Mouse (Mus musculus) CH12.LX (cell line): ENCODE results near the gene Rbsn. TPM values are rescaled to one million over a fixed set of nuclear protein-coding genes. Genes with fewer than 3 reads are reported as not detected.

Experiments used
- DNase-seq: peaks from one replicate; pipeline ENCODE4 v3.0.0-alpha.2; 2013; ENCODE audit errors: extremely low read depth
- H3K27ac ChIP-seq: 2 replicates; pipeline ENCODE4 v1.5.1; 2012; ENCODE audit warnings: low read depth, mild to moderate bottlenecking, control low read depth, moderate library complexity; ENCODE audit not compliant: insufficient read depth
- H3K27me3 ChIP-seq: replicated peaks from 2 replicates; pipeline ENCODE3; 2012; ENCODE audit warnings: inconsistent platforms
- H3K36me3 ChIP-seq, 2 experiments: replicated peaks in 1 of 2; 2 replicates each; pipeline versions ENCODE3 to v1.6.1; 2012; ENCODE audit warnings: inconsistent platforms in 1 of 2, low read length in 1 of 2, mild to moderate bottlenecking in 1 of 2, mixed read lengths in 1 of 2, moderate library complexity in 1 of 2; ENCODE audit not compliant: control insufficient read depth in 1 of 2, insufficient read depth in 1 of 2
- H3K4me1 ChIP-seq, 2 experiments: 2 replicates each; pipeline ENCODE4 v1.6.1; 2012; ENCODE audit warnings: inconsistent platforms in 1 of 2, moderate library complexity in 1 of 2; ENCODE audit not compliant: insufficient read depth in 2 of 2, control insufficient read depth in 1 of 2
- H3K4me2 ChIP-seq: 2 replicates; pipeline ENCODE4 v1.6.1; 2012; ENCODE audit warnings: low read depth, mild to moderate bottlenecking, control low read depth; ENCODE audit not compliant: poor library complexity, insufficient read depth, severe bottlenecking
- H3K4me3 ChIP-seq, 3 experiments: fragments of 150-350 bp in 1 of 3; sonication (generic) in 1 of 3; replicated peaks in 1 of 3; 2 replicates each; pipeline versions ENCODE3 to v1.5.1; 2011 to 2012; ENCODE audit warnings: low read depth in 2 of 3, low read length in 2 of 3, mild to moderate bottlenecking in 2 of 3, moderate library complexity in 2 of 3, control low read depth in 1 of 3, improper control_type of control experiment in 1 of 3, inconsistent platforms in 1 of 3, mixed read lengths in 1 of 3; ENCODE audit not compliant: poor library complexity in 1 of 3
- H3K79me2 ChIP-seq: replicated peaks from 2 replicates; pipeline ENCODE4 v1.6.1; 2012; ENCODE audit warnings: mild to moderate bottlenecking, moderate library complexity; ENCODE audit not compliant: control insufficient read depth, poor library complexity, insufficient read depth, severe bottlenecking; ENCODE audit errors: extremely low read depth
- H3K9ac ChIP-seq: 2 replicates; pipeline ENCODE4 v1.6.1; 2012; ENCODE audit warnings: low read depth, mild to moderate bottlenecking, control low read depth, moderate library complexity; ENCODE audit not compliant: insufficient read depth
- H3K9me3 ChIP-seq: replicated peaks from 2 replicates; pipeline ENCODE3; 2012; ENCODE audit warnings: low read length, inconsistent platforms, mixed read lengths
- CHD1 ChIP-seq: IDR thresholded peaks from 2 replicates; pipeline ENCODE4 v1.6.1; 2012; ENCODE audit warnings: low read depth, low read length, improper control_type of control experiment, inconsistent platforms
- CHD2 ChIP-seq: IDR thresholded peaks from 2 replicates; pipeline ENCODE4 v1.6.1; 2011; ENCODE audit warnings: low read length, improper control_type of control experiment
- E2F4 ChIP-seq: IDR thresholded peaks from 2 replicates; pipeline ENCODE4 v1.6.1; 2011; ENCODE audit warnings: low read depth, low read length, improper control_type of control experiment; ENCODE audit not compliant: insufficient replicate concordance
- ELF1 ChIP-seq: IDR thresholded peaks from 2 replicates; pipeline ENCODE4 v1.6.1; 2014; ENCODE audit warnings: low read depth, mild to moderate bottlenecking, inconsistent platforms, low read length, improper control_type of control experiment
- ETS1 ChIP-seq: conservative IDR thresholded peaks from 2 replicates; pipeline ENCODE4 v1.6.1; 2012; ENCODE audit warnings: low read depth, mild to moderate bottlenecking, inconsistent platforms, low read length, improper control_type of control experiment, moderate library complexity
- HCFC1 ChIP-seq: IDR thresholded peaks from 2 replicates; pipeline ENCODE4 v1.6.1; 2012; ENCODE audit warnings: low read depth, mild to moderate bottlenecking, inconsistent platforms, low read length, improper control_type of control experiment
- MXI1 ChIP-seq: IDR thresholded peaks from 2 replicates; pipeline ENCODE4 v1.6.1; 2011; ENCODE audit warnings: mild to moderate bottlenecking, low read depth, low read length, improper control_type of control experiment
- PAX5 ChIP-seq: IDR thresholded peaks from 2 replicates; pipeline ENCODE4 v1.6.1; 2012; ENCODE audit warnings: low read length, inconsistent platforms, mixed read lengths
- RAD21 ChIP-seq: IDR thresholded peaks from 2 replicates; pipeline ENCODE4 v1.6.1; 2011; ENCODE audit warnings: low read depth, mild to moderate bottlenecking, low read length, improper control_type of control experiment, moderate library complexity
- RCOR1 ChIP-seq: conservative IDR thresholded peaks from 2 replicates; pipeline ENCODE4 v1.6.1; 2012; ENCODE audit warnings: low read depth, mild to moderate bottlenecking, inconsistent platforms, low read length, improper control_type of control experiment
- TCF12 ChIP-seq: IDR thresholded peaks from 2 replicates; pipeline ENCODE4 v1.6.1; 2014; ENCODE audit warnings: low read depth, mild to moderate bottlenecking, inconsistent platforms, low read length, improper control_type of control experiment
- ZMIZ1 ChIP-seq: IDR thresholded peaks from 2 replicates; pipeline ENCODE4 v1.6.1; 2012; ENCODE audit warnings: low read depth, mild to moderate bottlenecking, inconsistent platforms, low read length, improper control_type of control experiment
- dilution Hi-C: fragments of 300-500 bp; cut with MboI; formaldehyde crosslinking; loops from 2 replicates; pipeline ENCODE4 v1.14.3; 2020; ENCODE audit warnings: low sequenced_read_pairs; ENCODE audit not compliant: extremely low pct_unique_long_range_greater_than_20kb, extremely low pct_ligation_motif_present
- in situ Hi-C: fragments of 300-500 bp; cut with MboI; formaldehyde crosslinking; loops from 3 replicates; pipeline ENCODE4 v1.14.3; 2019; ENCODE audit warnings: low sequenced_read_pairs, low pct_ligation_motif_present, low pct_unique_long_range_greater_than_20kb, mixed read lengths
- polyA plus RNA-seq: library from polyadenylated mRNA; unstranded; fragments of >175 nt; gene quantifications from 2 replicates; pipeline ENCODE4 v1.2.1, GENCODE M21; 2012; ENCODE audit warnings: low read depth; ENCODE audit not compliant: insufficient read length
- total RNA-seq, 2 experiments: library from RNA; depleted of rRNA; stranded (reverse); fragments of 300-350 nt in 1 of 2; fragments of >200 nt in 1 of 2; gene quantifications; 2 replicates each; pipeline ENCODE4 v1.2.3; 2012 to 2014

Gene Rbsn
- total and polyA plus RNA-seq, 3 experiments = 10.4 to 12.3 (median 11.7) TPM

GRCm38 (mm10) chr6:92261162-92261843 lies 46.6 kb upstream of the Rbsn start:
- Histone ChIP-seq H3K36me3 (no peaks in the 10 kb centered on the region), H3K4me3 (no peak overlapping the region), H3K27me3 (peaks cover 73% of the 10 kb centered on the region), H3K9ac (no peak overlapping the region), H3K79me2 (no peaks in the 10 kb centered on the region), H3K27ac (no peak overlapping the region), H3K4me1 (no peaks in the 10 kb centered on the region), H3K9me3 (peaks cover 3% of the 10 kb centered on the region), H3K4me2 (no peak overlapping the region)
- no peak for DNase-seq
- dilution Hi-C loops (no loop called here), in situ Hi-C loops (no loop called here)
- TF ChIP-seq HCFC1 (no peak), MXI1 (no peak), TCF12 (no peak), E2F4 (no peak)

DNA sequence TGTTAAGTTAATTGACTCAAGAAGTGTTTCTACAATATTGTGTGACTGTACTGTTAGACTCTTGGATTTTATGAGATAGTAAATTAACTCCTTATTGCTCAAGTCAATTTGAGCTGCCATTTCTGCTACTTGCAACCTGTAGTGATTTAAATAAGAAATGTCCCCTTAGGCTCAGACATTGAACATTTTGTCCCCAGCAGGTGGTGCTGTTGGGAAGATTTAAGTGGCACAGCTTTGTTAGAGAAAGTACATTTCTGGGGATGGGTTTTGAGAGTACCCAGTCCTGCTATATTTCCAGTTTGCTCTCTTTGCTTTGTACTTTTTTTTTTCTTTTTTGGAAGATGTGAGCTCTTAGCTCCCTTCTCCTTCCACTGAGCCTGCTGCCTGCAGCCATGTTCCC lies 40.6 kb upstream of the Rbsn start:
- TF ChIP-seq PAX5 = no peak
- no peak for TF ChIP-seq ZMIZ1
- no peak for TF ChIP-seq ELF1
- TF ChIP-seq RCOR1 = no peak
- no peak for TF ChIP-seq ETS1
- TF ChIP-seq RAD21 = no peak
- no peak for TF ChIP-seq E2F4
- TF ChIP-seq CHD1 = no peak
- TF ChIP-seq CHD2 = no peak
- no peak for TF ChIP-seq HCFC1
- TF ChIP-seq, all 38 proteins: peak for 0
- no peaks in the 10 kb centered on the region for H3K4me1 ChIP-seq
- no peak overlapping the region for H3K4me2 ChIP-seq
- H3K79me2 ChIP-seq = no peaks in the 10 kb centered on the region
- peaks cover 49% of the 10 kb centered on the region for H3K27me3 ChIP-seq
- H3K36me3 ChIP-seq = no peaks in the 10 kb centered on the region
- H3K27ac ChIP-seq = no peak overlapping the region
- no peak overlapping the region for H3K9ac ChIP-seq
- peaks cover 9% of the 10 kb centered on the region for H3K9me3 ChIP-seq
- dilution Hi-C loops (no loop called here), in situ Hi-C loops (no loop called here)
- no peak for DNase-seq
- H3K4me3 ChIP-seq = no peak overlapping the region
